Mouse (Mus musculus) ovary, adult 18-20 months (tissue): ENCODE measurements around the gene 3110070M22Rik.
"Not testable (repeated sequence)": the region's sequence is repeated elsewhere in the genome, so short reads cannot be mapped to it uniquely, and the experiment has no call there.

Source experiments
- DNase-seq: peaks from one replicate; pipeline ENCODE4 v3.0.0; 2022; ENCODE audit warnings: low spot score, mixed read lengths

The 3110070M22Rik gene

DNA sequence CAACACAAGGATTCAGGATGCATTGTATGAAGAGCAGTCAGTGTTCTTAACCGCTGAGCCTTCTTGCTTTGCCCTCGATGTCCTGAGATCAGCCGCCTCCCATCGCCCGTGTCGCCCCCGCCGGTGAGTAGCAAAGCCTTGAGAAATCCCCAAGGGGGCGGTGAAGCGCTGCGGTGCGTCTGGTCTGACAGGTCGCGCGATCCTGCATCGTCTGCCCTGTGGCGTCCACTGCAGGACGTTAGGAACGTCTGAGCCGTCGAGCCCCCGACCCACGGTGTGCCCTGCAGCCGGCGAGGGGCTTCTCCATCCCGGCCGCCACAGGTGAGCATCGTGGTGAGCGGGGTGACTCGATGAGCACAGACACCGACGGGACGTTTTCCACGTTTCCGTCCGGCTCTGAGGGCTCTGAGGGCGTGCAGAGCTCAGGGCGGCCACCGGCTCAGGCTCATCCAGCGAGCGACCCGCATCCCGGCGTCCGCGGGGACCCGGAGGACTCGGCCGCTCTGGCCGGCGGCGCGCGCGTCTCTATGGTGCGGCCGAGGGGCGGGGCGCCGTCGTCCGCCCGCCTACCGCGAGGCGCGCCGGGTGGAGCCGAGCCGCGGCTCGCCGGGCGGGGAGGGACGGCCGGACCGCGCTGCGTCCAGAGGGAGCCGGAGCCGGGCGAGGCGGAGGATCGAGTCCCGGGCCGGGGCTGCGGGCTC, at the start of gene 3110070M22Rik, which contains the start of gene Tmem267:
3110070M22Rik (minus strand) TSS at position 504 of the 701 bp plus-strand sequence.
Tmem267 (plus strand) TSS at position 160 of the 701 bp plus-strand sequence.
- peak; percentile 79 for DNase-seq

- not testable (repeated sequence) for DNase-seq
These were observed 6.8 kb upstream of the 3110070M22Rik start for GRCm38 (mm10) chr13:119494938-119495337.

- DNase-seq: not testable (repeated sequence)
These were observed 3.9 kb upstream of the 3110070M22Rik start for GRCm38 (mm10) chr13:119492083-119492482.

- no peak for DNase-seq
These were observed 829 bp downstream of the 3110070M22Rik start for GRCm38 (mm10) chr13:119487354-119487753.

GRCm38 (mm10) chr13:119477789-119478188, 10.4 kb downstream of the 3110070M22Rik start:
- no peak for DNase-seq

- no peak for DNase-seq
These were observed 11.6 kb downstream of the 3110070M22Rik start for GRCm38 (mm10) chr13:119476631-119477030.

DNA sequence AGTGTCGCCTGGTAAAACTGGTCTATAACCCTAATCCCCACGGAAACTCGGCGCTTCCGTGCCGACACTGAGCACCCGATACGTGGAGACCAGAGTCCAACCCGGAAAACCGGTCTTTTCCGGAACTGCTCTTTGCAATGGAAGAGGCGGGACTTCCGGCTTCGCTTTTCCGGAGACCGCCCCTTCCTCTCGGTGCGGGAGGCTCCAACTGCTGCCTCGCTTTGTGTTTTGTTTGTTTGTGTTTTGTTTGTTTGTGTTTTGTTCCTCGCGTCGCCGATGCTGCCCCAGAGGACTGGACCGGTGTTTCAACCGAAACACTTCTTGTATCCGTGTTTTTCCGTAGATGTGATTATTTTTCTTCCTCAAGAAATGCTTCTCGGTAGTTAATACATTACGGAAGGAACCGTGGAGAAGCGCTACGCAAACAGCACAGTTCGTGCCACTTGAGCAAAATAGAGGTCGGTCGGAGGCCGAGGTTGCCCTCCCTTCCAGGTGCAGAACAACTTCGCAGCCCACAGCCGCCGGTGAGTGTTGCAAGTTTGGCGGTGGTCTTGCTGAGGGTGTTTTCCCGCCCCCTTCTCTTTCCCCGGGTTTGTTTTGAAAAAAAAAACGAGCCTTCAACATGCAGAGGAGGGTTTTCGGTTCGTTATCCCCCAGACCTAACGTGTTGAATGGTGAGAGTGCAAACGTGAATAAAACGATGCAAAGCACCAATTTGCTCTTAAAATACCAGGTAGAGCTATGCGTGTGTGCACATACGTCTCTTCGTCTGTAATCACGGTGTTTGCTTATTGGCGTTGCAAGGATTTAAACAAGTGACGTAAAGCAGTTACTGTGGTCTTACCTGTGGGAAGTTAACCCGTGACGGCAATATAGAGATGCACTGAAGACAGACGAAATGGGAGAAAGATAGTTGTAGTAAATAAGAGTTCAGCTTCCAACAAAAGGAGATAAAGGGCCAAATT, 25.3 kb downstream of the 3110070M22Rik start, which contains the start of gene 4833420G17Rik:
4833420G17Rik (plus strand) TSS at position 173 of the 965 bp plus-strand sequence.
- peak; percentile 78 for DNase-seq

- DNase-seq: no peak
These were observed 26.1 kb downstream of the 3110070M22Rik start for GRCm38 (mm10) chr13:119461900-119462595.

DNA sequence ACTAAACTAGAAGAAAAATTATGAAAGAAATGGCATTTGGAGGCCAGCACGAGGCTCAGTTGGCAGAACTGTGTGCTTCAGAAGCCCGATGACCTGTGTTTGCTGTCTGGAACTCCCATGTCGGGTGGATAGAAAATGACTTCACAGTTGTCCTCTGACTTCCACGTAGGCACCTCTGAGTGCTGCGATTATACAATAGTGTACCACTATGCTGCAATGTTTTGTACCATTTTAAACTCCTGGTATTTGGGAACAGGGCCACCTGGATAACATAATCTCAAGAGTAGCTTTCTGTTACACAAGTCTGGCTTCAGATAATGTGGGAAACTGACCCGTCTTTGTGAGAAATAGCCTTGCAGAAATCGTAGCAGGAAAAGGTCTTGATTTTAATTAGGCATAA, 31.8 kb downstream of the 3110070M22Rik start:
- DNase-seq: no peak

DNA sequence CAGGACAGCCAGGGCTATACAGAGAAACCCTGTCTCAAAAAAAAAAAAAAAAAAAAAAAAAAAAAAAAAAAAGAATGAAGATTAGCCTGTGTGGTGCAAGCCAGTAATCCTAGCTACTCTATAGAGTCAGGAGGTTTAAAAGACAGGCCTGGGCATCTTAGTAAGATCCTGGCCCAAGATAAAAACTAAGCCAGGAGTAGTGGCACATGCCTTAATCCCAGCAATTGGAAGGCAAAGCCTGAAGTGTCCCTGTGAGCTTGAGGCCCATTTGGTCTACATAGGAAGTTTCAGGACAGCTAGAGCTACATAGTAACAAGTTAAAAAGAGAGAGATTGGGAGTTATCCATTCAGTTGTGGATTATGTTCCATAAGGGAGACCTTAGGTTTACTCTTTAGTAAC, 33.1 kb downstream of the 3110070M22Rik start:
- DNase-seq: no peak

- no peak for DNase-seq
These were observed 34.6 kb downstream of the 3110070M22Rik start for GRCm38 (mm10) chr13:119453563-119453962.

DNA sequence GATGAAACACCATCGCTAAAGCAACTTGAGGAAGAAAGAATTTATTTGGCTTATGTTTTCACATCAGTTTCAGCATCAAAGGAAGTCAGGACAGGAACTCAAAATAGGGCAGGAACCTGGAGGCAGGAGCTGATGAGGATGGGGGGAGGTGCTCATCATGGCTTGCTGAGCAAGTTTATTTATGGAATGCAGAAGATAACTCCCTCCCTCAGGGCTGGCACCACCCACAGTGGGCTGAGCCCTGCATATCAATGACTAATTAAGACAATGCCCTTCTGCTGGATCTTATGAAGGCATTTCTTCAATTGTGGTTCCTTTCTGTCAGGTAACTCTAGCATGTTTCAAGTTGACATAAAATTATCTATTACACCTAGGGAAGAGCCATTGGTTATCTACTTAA, 45.9 kb downstream of the 3110070M22Rik start:
- no peak for DNase-seq
